Comparison of ENCODE assay signal across 18 mouse cellular contexts in the genomic region with DNA sequence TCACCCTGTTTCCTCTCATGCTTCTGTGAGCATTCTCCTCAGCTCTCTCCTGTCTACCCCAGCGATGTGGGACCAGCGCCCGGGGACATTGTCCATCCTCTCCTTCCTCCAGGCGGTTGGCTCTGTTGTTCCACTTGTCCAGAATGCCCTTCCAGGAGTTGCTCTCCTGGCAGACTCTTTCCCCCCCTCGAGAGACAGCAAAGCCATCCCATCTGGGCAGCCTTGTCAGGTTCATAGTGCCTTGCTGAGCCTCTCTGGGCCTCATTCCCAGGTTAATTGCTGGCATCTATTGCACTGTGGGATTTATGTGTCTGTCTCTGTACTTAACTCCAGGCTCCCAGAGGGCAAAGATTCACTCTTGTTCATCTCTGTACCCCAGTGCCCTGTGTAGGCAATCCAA.
DNase-seq lines count a peak whose midpoint lies in the region; ATAC-seq and TF ChIP-seq lines count a peak whose summit lies in the region.
"Had no signal": no experiment of that assay in that cellular context is flagged by ENCODE, and none has a peak within 500 bp of the region (broad histone marks: within the 10 kb centered on the region; RNA-seq: fewer than 3 reads in every experiment).

No protein-coding gene starts in this region.

- no peak for TF ChIP-seq POLR2A in cerebellum, adult 2 months (IDR thresholded peaks at IDR 0.05; ENCODE audit: borderline replicate concordance, insufficient read depth, low read length)

- H3K9me3 ChIP-seq in midbrain, embryonic 14.5 days (ENCODE audit: control insufficient read depth, low read length) = no peaks in the 10 kb centered on the region
- H3K9me3 ChIP-seq: embryonic facial prominence, embryonic 15.5 days; forebrain, embryonic 10.5 days; heart, embryonic 13.5 days; hindbrain, embryonic 15.5 days had no signal

- TF ChIP-seq CTCF in cerebellum, adult 2 months (IDR thresholded peaks at IDR 0.05; ENCODE audit: borderline replicate concordance, insufficient read depth, low read depth, low read length) = no peak

- no peak for ATAC-seq in midbrain, embryonic 14.5 days (ENCODE audit: low FRiP score, low TSS enrichment)
- ATAC-seq: forebrain, embryonic 14.5 days; intestine, embryonic 16.5 days had no signal

- H3K36me3 ChIP-seq in midbrain, embryonic 14.5 days (ENCODE audit: control insufficient read depth, insufficient read depth, low read length) = no peaks in the 10 kb centered on the region
- H3K36me3 ChIP-seq: embryonic facial prominence, embryonic 15.5 days; forebrain, embryonic 10.5 days; heart, embryonic 13.5 days; hindbrain, embryonic 15.5 days had no signal

- H3K27ac ChIP-seq in cerebellum, adult 2 months (ENCODE audit: insufficient read depth, low read length) = no peak overlapping the region
- H3K27ac ChIP-seq in midbrain, embryonic 14.5 days (replicated peaks; ENCODE audit: low read depth, low read length) = no peak overlapping the region
- H3K27ac ChIP-seq: embryonic facial prominence, embryonic 15.5 days; forebrain, embryonic 10.5 days; gastrocnemius, adult 2 months; heart, embryonic 13.5 days; hindbrain, embryonic 15.5 days had no signal

- H3K4me2 ChIP-seq in midbrain, embryonic 14.5 days (ENCODE audit: low read length) = no peak overlapping the region
- H3K4me2 ChIP-seq: embryonic facial prominence, embryonic 15.5 days; heart, embryonic 13.5 days; hindbrain, embryonic 15.5 days had no signal

- DNase-seq in cerebellum, adult 18-20 months = peak; percentile 19 to 25
- no peak for DNase-seq in cerebellum, adult 8-10 months
- DNase-seq in cerebellum, adult 2 months = peak; percentile 24 to 56
- peak; percentile 32 for DNase-seq in cerebellum, adult 9-11 months
- peak; percentile 26 to 41 for DNase-seq in cerebellum, postnatal 36 days
- no peak for DNase-seq in midbrain, embryonic 14.5 days
- DNase-seq: adrenal gland, adult 2 months; adrenal gland, postnatal 25 days; gastrocnemius, adult 2 months; gastrocnemius, postnatal 25 days; heart, postnatal 36 days had no signal

- H3K27me3 ChIP-seq in cerebellum, adult 2 months (ENCODE audit: control insufficient read depth, insufficient read depth, low read length) = no peaks in the 10 kb centered on the region
- no peaks in the 10 kb centered on the region for H3K27me3 ChIP-seq in midbrain, embryonic 14.5 days (ENCODE audit: control insufficient read depth, insufficient read depth, low read length)
- H3K27me3 ChIP-seq: embryonic facial prominence, embryonic 15.5 days; heart, embryonic 13.5 days; hindbrain, embryonic 15.5 days had no signal

- WGBS in cerebellum, adult 2 months = 35% methylated on average over 5 of the region's 5 CpGs
- WGBS in midbrain, embryonic 14.5 days = 91% methylated on average over 5 of the region's 5 CpGs

- H3K4me1 ChIP-seq in cerebellum, adult 2 months (ENCODE audit: control insufficient read depth, insufficient read depth, low read length) = peaks cover 7% of the 10 kb centered on the region
- no peaks in the 10 kb centered on the region for H3K4me1 ChIP-seq in midbrain, embryonic 14.5 days (ENCODE audit: control insufficient read depth, insufficient read depth, low read length)
- H3K4me1 ChIP-seq: embryonic facial prominence, embryonic 15.5 days; forebrain, embryonic 10.5 days; heart, embryonic 13.5 days; hindbrain, embryonic 15.5 days had no signal

- no peak overlapping the region for H3K9ac ChIP-seq in midbrain, embryonic 14.5 days (replicated peaks; ENCODE audit: low read length)
- H3K9ac ChIP-seq: embryonic facial prominence, embryonic 15.5 days; heart, embryonic 13.5 days; hindbrain, embryonic 15.5 days had no signal

- H3K4me3 ChIP-seq in cerebellum, adult 2 months (replicated peaks; ENCODE audit: insufficient read depth, low read depth, low read length) = no peak overlapping the region
- no peak overlapping the region for H3K4me3 ChIP-seq in midbrain, embryonic 14.5 days (replicated peaks; ENCODE audit: low read depth, low read length)
- H3K4me3 ChIP-seq: embryonic facial prominence, embryonic 15.5 days; erythroblast, embryonic 14.5 days; forebrain, embryonic 10.5 days; gastrocnemius, adult 2 months; heart, embryonic 13.5 days; hindbrain, embryonic 15.5 days had no signal

Comparison
In these comparisons a context has a peak if more than half of its experiments do, and no peak if none do; other contexts are left out.
1. DNase-seq: peak in cerebellum, adult 18-20 months (2 of 2), cerebellum, adult 2 months (2 of 2), cerebellum, adult 9-11 months (single experiment) and cerebellum, postnatal 36 days (2 of 2); none in cerebellum, adult 8-10 months (single experiment) and midbrain, embryonic 14.5 days (single experiment).